ENCODE assay signal across 16 mouse cellular contexts in genomic region chr14:115269703-115270402, GRCm38 (mm10).
"Had no signal": no experiment of that assay in that cellular context is flagged by ENCODE, and none has a peak within 500 bp of the region (broad histone marks: within the 10 kb centered on the region; RNA-seq: fewer than 3 reads in every experiment).

No protein-coding gene starts in this region.

- H3K9me3 ChIP-seq: limb, embryonic 12.5 days; liver, embryonic 13.5 days; lung, embryonic 15.5 days; megakaryocyte, embryonic 14.5 days; midbrain, embryonic 12.5 days had no signal

- ATAC-seq: liver, postnatal 0 days; midbrain, embryonic 16.5 days had no signal

- H3K4me2 ChIP-seq: limb, embryonic 12.5 days; liver, embryonic 13.5 days; lung, embryonic 15.5 days; midbrain, embryonic 12.5 days had no signal

- H3K9ac ChIP-seq: limb, embryonic 12.5 days; liver, embryonic 13.5 days; liver, postnatal 0 days; lung, embryonic 15.5 days; midbrain, embryonic 12.5 days had no signal

- H3K36me3 ChIP-seq: limb, embryonic 12.5 days; liver, embryonic 13.5 days; lung, embryonic 15.5 days; midbrain, embryonic 12.5 days had no signal

- DNase-seq: kidney, postnatal 25 days; layer of hippocampus, postnatal 36 days; liver; liver, embryonic 13.5 days; liver, postnatal 0 days; lung, postnatal 14 days; right cerebral cortex, postnatal 4 days; spleen, adult 18-20 months; thymus, adult 18-20 months; thymus, postnatal 14 days had no signal

- H3K4me1 ChIP-seq: limb, embryonic 12.5 days; liver, embryonic 13.5 days; lung, embryonic 15.5 days; megakaryocyte, embryonic 14.5 days; midbrain, embryonic 12.5 days had no signal

- H3K4me3 ChIP-seq: limb, embryonic 12.5 days; liver, embryonic 13.5 days; lung, embryonic 15.5 days; megakaryocyte, embryonic 14.5 days; midbrain, embryonic 12.5 days had no signal

- H3K27ac ChIP-seq: limb, embryonic 12.5 days; liver, embryonic 13.5 days; lung, embryonic 15.5 days; macrophage; midbrain, embryonic 12.5 days had no signal

- H3K27me3 ChIP-seq: limb, embryonic 12.5 days; liver, embryonic 13.5 days; lung, embryonic 15.5 days; megakaryocyte, embryonic 14.5 days; midbrain, embryonic 12.5 days had no signal
